Mouse (Mus musculus) brain, adult 2 months (tissue): ENCODE measurements at regions not wholly inside any gene's neighbourhood (a gene's known extent, or its start where the extent isn't known, plus 50 kb on each side); places are given as distances from the start of the nearest gene placed in this dataset.

Source experiments
- DNase-seq: peaks from one replicate; pipeline ENCODE4 v3.0.0; 2011; ENCODE audit warnings: low read depth, low spot score

- DNase-seq: no peak
Observed at GRCm38 (mm10) chr3:133599731-133600130, 54.8 kb upstream of the Tet2 start.

- peak; percentile 94 for DNase-seq
Observed at GRCm38 (mm10) chr3:133600447-133601220, 55.7 kb upstream of the Tet2 start.

DNA sequence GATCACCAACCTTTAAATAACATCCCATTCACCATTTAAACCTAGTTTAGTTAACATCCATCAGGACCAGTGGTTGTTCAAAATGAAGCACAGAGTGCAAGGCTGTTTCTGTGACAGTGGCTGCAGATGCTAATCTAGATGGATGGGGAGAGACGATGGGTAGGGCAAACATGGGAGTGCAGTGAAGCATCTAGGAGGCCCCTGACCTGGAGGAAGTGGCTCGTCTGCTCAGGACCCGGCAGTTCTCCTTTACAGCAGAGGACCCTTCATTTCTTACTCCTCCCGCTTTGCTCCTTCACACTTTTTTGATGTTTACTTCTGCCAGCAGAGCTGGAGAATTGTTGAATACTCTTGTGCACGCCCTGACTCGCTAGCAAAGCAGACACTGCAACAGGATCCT is 60.5 kb upstream of the Tet2 start:
- no peak for DNase-seq

DNA sequence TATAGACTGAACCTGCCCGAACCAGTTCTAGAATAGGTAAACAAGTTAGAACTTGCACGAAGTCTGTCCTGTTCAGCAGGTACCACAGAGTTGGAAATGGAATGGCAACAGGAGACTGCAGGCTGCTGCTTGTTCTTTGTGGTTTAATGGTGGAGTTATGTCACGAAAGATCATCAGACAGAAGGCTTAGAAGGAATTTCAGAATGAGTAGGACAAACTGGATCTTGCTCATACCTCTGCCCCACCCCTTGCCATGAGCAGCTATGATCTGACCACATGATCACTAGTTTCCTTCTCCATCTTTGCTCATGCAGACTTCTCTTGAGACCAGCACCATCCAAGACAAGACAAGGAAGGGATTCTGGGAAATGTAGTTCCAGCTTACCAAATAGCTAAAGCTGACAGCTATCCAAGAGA is 63.9 kb upstream of the Tet2 start:
- DNase-seq: no peak

GRCm38 (mm10) chr3:133613836-133614711 is 69.1 kb upstream of the Tet2 start:
- peak; percentile 29 for DNase-seq

GRCm38 (mm10) chr3:133614712-133615426 is 69.9 kb upstream of the Tet2 start:
- DNase-seq: peak; percentile 25

DNA sequence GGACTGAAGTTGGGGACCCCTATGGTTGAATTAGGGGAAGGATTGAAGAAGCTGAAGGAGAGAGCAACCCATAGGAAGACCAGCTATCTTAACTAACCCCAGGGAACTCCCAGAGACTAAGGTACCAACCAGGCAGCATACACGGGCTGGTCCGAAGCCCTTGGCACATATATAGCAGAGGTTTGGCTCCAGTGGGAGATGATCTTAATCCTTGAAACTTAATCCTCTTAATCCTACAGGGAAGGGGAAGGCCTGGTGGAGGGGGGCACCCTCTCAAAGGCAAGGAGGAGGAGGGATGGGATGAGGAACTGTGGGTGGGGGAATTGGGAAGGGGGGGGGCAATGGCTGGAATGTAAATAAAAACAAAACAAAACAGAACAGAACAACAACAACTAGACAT is 72.1 kb upstream of the Tet2 start:
- DNase-seq: no peak

DNA sequence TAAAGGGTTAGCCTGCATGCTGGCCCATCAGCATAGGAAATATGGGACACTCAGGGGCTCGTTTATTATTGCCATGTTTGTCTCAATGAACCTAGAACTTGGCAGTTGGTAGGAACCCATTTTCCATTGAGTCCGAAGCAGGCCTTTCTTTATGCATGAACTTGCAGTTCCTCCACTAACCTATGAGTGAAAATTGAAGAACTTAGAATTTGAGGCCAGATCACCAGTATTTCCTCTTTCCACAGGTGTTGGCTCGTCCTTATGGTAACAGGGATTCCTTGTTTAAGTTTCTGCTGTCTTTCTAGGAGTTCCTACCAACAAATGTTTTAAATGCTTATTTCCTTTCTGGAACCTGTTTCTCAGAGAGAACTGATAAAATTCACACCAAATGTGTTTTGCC is 73.6 kb upstream of the Tet2 start:
- DNase-seq: no peak

DNA sequence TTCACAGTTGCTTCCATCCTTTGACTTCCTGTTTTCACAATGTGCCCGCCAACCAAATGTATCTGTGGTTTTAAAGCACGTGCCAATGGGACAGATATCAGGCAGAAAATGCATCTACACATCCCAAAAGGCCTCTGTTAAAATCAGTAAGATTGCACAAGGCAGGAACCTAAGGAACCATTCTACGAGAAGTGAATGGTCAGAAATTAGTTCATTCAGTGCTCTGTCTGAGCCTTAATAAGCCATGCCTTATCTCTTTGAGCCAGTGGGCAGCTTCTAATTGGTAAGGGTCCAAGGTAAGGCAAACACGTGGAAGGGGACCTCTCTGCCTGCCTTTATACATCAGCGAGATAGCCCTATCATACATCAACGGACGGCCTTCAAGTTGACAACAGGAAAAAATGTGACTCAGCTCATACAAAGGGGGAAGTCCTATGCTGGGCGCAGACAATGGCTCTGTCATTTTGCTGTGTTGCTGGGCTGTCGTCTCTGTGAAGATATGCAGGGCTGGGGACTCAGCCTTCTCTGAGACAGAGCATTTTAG is 78.3 kb upstream of the Tet2 start:
- DNase-seq: no peak

DNA sequence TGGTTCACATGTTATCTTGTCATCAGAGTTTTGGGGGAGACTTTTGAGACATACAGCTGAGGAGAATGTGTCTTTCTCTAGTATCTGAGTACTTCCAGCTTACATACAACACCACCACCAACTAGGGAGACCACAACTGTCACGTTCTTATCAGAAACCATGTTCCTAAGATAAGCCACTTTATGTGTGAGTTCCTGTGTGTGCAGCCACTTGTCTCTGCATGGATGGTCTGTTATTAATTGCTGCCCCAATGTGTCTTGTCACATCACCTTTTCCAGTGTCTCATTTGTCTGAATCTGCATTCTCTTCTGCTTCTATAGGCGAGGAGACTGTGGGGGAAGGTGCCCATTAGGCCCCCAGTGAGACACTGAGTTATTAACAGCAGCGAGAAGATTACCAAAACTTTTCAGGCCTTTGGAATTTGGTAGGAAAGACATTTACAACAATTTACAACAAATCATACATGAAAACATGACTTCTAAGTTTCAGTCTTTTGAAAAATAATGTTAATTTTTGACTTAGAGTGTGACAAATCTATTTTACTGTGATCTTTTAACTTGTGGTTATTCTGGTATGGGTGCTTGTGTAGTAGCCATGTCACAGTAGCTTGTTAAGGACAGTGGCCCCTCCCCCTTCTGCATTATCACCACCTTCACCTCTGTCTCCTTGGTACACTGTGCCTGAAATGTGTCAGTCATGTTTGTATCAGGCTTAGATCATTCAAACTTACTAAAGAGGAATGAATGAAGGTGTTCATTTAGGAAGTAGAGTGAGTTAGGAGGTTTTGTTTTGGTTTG is 79.3 kb upstream of the Tet2 start:
- no peak for DNase-seq

- peak; percentile 22 for DNase-seq
Observed at GRCm38 (mm10) chr3:133625046-133625445, 80.1 kb upstream of the Tet2 start.

DNA sequence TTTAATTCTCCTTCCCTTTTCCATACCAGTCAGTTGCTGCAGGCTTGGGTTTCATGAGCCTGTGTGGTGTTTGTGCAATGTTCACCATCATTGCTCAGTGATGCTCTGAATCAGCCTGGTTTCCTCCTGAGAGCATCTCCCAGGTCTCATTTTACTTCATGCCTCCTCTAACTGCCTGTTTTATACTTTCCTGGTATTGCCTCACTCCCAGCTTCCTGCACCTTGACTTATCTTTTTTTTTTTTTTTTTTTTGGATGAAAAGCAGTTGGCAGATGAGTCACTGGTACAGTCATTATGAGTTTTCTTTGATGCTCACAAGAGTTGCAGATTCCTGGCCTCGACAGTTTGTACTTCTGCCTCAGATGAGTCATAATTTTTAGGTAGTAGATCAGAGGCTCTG is 81.5 kb upstream of the Tet2 start:
- peak; percentile 83 for DNase-seq

DNA sequence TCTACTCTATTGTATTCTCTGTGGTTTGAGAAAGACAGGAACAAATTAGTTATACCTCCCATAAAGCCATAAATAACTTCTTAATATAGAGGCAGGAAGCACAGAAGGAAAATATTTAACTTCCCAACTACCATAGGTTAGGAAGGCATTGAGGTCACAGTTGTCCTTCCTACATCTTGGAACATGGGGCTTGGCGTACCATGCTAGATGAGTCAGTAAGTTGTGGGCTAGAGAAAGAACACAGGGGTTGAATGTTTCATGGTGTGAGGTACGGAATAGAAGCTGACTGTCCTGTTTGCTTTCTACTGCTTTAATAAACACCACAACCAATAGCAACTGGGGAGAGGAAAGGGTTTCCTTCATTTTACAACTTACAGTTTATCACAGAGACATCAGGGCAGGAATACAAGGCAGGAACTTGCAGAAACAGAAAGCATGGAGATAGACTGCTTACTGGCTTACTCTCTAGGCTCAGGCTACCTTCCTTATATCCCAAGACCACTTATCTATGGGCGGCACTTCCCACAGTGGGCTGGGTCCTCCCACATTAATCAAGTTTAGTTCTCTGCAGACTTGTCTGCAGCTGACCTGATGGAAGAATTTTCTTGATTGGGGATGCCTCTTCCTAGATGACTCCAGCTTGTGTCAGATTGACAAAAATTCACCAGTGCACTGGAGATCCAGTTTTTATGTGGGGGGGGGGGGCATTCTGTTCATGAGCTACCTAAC is 82.3 kb upstream of the Tet2 start:
- DNase-seq: no peak

DNA sequence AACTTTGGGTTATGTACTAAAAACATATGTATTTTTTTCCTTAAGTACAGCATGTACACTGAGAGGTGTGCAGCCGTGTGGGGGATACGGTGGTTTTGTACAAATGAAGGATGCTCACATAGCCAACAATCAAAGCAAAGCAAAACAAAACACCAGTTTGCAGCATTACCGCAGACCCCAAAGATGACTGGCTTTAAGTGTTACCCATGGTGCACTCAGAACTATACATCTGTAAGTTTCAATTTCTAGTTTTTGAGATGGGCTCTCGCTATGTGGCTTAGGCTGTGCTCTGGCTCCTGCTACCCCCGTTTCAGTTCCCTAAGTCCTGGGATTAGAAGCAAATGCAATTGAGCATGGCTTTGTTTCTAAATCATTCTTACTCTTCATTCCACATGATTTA is 89.4 kb upstream of the Tet2 start:
- no peak for DNase-seq

GRCm38 (mm10) chr3:133645604-133646003 is 100.7 kb upstream of the Tet2 start:
- no peak for DNase-seq

DNA sequence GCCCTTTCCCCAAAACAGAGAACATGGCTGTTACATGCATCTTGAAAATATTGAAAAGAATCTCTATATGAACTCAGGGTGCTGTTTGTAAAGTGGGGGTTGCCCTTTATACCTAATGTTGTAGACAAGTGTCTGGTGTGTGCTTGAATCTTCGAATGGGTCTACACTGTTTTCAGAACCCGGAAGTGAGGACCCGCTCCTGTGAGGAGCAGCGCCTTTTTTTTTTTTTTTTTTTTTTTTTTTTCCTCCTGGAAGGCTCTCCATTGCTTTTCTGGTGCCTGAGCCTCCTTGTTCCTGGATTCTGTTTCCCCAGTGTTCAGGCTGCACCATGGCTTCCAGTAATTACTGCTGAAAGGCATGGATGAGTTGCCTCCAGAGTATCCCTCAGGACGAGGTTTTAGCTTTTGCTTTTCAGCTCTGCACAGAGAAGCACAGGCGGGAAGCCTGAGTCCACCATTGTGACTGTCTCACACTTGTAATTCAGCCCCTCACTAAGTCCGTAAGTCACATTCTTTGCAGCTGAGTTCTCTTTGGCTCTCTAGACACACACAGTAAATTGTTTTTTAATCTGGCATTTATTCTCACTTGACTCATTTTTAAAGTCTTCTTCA is 101.6 kb upstream of the Tet2 start:
- no peak for DNase-seq

- no peak for DNase-seq
Observed at GRCm38 (mm10) chr3:133650025-133650424, 105.1 kb upstream of the Tet2 start.

- no peak for DNase-seq
Observed at GRCm38 (mm10) chr3:133651996-133652395, 107.1 kb upstream of the Tet2 start.

DNA sequence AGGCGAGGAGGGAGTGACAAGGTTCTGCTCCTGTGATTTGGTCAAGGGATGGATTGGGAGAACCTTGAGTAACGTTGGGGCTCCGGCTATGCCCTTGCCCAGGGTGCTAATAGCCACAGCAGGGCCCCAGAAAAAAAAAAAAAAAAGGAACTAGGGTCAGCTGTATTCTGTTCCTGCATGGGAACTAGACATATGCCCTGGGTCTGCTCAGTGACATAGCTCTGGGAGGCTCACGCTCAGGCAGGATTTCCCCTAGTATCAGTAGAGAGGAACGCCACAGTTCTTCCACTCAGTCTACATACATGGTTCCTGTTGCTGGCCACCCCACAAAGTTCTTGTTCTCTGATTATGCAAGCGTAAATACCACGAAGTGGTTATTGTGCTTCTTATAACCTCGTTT is 114.8 kb upstream of the Tet2 start:
- DNase-seq: peak; percentile 2

GRCm38 (mm10) chr3:133661303-133661702 is 116.4 kb upstream of the Tet2 start:
- no peak for DNase-seq
